Mouse (Mus musculus): Measurements from ENCODE around the gene Myb. TPM values are rescaled to one million over a fixed set of nuclear protein-coding genes. Genes with fewer than 3 reads are reported as not detected.

Myb gene
- polyA plus RNA-seq, 1 experiment from 2014 or later, result 1.0 TPM

- Histone ChIP-seq H3K4me2 (ENCODE audit: low read length) (no peak overlapping the region), H3K36me3 (ENCODE audit: control insufficient read depth, insufficient read depth, low read length) (no peaks in the 10 kb centered on the region), H3K27me3 (ENCODE audit: control insufficient read depth, insufficient read depth, low read length) (no peaks in the 10 kb centered on the region), H3K4me1 (ENCODE audit: control insufficient read depth in 2 of 2, insufficient read depth in 2 of 2, low read length in 2 of 2) (no peaks in the 10 kb centered on the region), H3K9me3 (ENCODE audit: control insufficient read depth, low read length) (no peaks in the 10 kb centered on the region), H3K4me3 (ENCODE audit: control insufficient read depth in 1 of 2, insufficient read depth in 1 of 2, low read depth in 1 of 2, low read length in 2 of 2) (no peak overlapping the region), H3K27ac (replicated peaks in 1 of 2; ENCODE audit: control insufficient read depth in 1 of 2, insufficient read depth in 1 of 2, low read depth in 2 of 2, low read length in 2 of 2) (no peak overlapping the region), H3K9ac (ENCODE audit: low read length) (no peak overlapping the region)
- ATAC-seq (ENCODE audit: insufficient number of reproducible peaks, insufficient read depth, low FRiP score, low read depth), result no peak
- WGBS, result 51% methylated on average over 5 of the region's 5 CpGs
Observed at GRCm38 (mm10) chr10:21128086-21128611, 32.6 kb downstream of the Myb start.

GRCm38 (mm10) chr10:21118341-21118740, 42.4 kb downstream of the Myb start:
- no peaks in the 10 kb centered on the region for H3K27me3 ChIP-seq (ENCODE audit: control insufficient read depth, insufficient read depth, low read length)
- no peak overlapping the region for H3K4me2 ChIP-seq (ENCODE audit: low read length)
- H3K9ac ChIP-seq (ENCODE audit: low read length), result no peak overlapping the region
- H3K4me3 ChIP-seq (ENCODE audit: control insufficient read depth in 1 of 2, insufficient read depth in 1 of 2, low read depth in 1 of 2, low read length in 2 of 2), result no peak overlapping the region
- no peaks in the 10 kb centered on the region for H3K9me3 ChIP-seq (ENCODE audit: control insufficient read depth, low read length)
- 70% methylated on average over 3 of the region's 3 CpGs for WGBS
- H3K36me3 ChIP-seq (ENCODE audit: control insufficient read depth, insufficient read depth, low read length), result no peaks in the 10 kb centered on the region
- no peaks in the 10 kb centered on the region for H3K4me1 ChIP-seq (ENCODE audit: control insufficient read depth in 2 of 2, insufficient read depth in 2 of 2, low read length in 2 of 2)
- no peak for ATAC-seq (ENCODE audit: insufficient number of reproducible peaks, insufficient read depth, low FRiP score, low read depth)
- no peak overlapping the region for H3K27ac ChIP-seq (replicated peaks in 1 of 2; ENCODE audit: control insufficient read depth in 1 of 2, insufficient read depth in 1 of 2, low read depth in 2 of 2, low read length in 2 of 2)

GRCm38 (mm10) chr10:21114459-21114858, 46.3 kb downstream of the Myb start:
- Histone ChIP-seq H3K9me3 (ENCODE audit: control insufficient read depth, low read length) (no peaks in the 10 kb centered on the region), H3K9ac (ENCODE audit: low read length) (no peak overlapping the region), H3K27ac (replicated peaks in 1 of 2; ENCODE audit: control insufficient read depth in 1 of 2, insufficient read depth in 1 of 2, low read depth in 2 of 2, low read length in 2 of 2) (no peak overlapping the region), H3K4me3 (ENCODE audit: control insufficient read depth in 1 of 2, insufficient read depth in 1 of 2, low read depth in 1 of 2, low read length in 2 of 2) (no peak overlapping the region), H3K36me3 (ENCODE audit: control insufficient read depth, insufficient read depth, low read length) (no peaks in the 10 kb centered on the region), H3K27me3 (ENCODE audit: control insufficient read depth, insufficient read depth, low read length) (no peaks in the 10 kb centered on the region), H3K4me1 (ENCODE audit: control insufficient read depth in 2 of 2, insufficient read depth in 2 of 2, low read length in 2 of 2) (no peaks in the 10 kb centered on the region), H3K4me2 (ENCODE audit: low read length) (no peak overlapping the region)
- no peak for ATAC-seq (ENCODE audit: insufficient number of reproducible peaks, insufficient read depth, low FRiP score, low read depth)
- WGBS, result 86% methylated on average over 2 of the region's 2 CpGs

DNA sequence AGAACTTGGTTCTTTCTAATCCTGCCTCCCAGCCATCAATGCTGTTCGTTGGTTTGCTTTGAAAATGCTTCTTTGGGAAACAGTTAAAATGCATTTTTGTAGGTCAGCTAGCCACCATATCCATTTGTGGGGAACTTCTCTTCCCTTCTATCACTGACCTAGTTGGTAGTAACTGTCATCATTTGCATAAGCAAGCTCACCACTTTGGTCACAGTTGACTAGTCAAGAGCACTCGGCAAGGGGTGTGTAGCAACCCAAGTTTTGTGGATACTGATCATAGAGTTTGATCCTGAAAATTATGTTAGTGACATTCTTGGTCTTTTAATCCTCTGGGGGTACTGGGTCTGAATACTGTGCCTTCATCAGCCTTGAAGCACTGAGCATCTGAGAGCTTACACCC, 48.1 kb downstream of the Myb start:
- WGBS, result 74% methylated on average over 2 of the region's 2 CpGs
- no peak overlapping the region for H3K4me3 ChIP-seq (ENCODE audit: control insufficient read depth in 1 of 2, insufficient read depth in 1 of 2, low read depth in 1 of 2, low read length in 2 of 2)
- no peaks in the 10 kb centered on the region for H3K9me3 ChIP-seq (ENCODE audit: control insufficient read depth, low read length)
- H3K4me2 ChIP-seq (ENCODE audit: low read length), result no peak overlapping the region
- no peak overlapping the region for H3K9ac ChIP-seq (ENCODE audit: low read length)
- H3K27ac ChIP-seq (replicated peaks in 1 of 2; ENCODE audit: control insufficient read depth in 1 of 2, insufficient read depth in 1 of 2, low read depth in 2 of 2, low read length in 2 of 2), result no peak overlapping the region
- H3K4me1 ChIP-seq (ENCODE audit: control insufficient read depth in 2 of 2, insufficient read depth in 2 of 2, low read length in 2 of 2), result no peaks in the 10 kb centered on the region
- ATAC-seq (ENCODE audit: insufficient number of reproducible peaks, insufficient read depth, low FRiP score, low read depth), result no peak
- no peaks in the 10 kb centered on the region for H3K36me3 ChIP-seq (ENCODE audit: control insufficient read depth, insufficient read depth, low read length)
- H3K27me3 ChIP-seq (ENCODE audit: control insufficient read depth, insufficient read depth, low read length), result no peaks in the 10 kb centered on the region

GRCm38 (mm10) chr10:21109337-21110056, 51.3 kb downstream of the Myb start:
- Histone ChIP-seq H3K36me3 (ENCODE audit: control insufficient read depth, insufficient read depth, low read length) (no peaks in the 10 kb centered on the region), H3K9me3 (ENCODE audit: control insufficient read depth, low read length) (0 out of 2 replicates have a peak, but pooled peaks cover 3% of the 10 kb centered on the region), H3K4me1 (ENCODE audit: control insufficient read depth in 2 of 2, insufficient read depth in 2 of 2, low read length in 2 of 2) (no peaks in the 10 kb centered on the region), H3K9ac (ENCODE audit: low read length) (no peak overlapping the region), H3K27ac (replicated peaks in 1 of 2; ENCODE audit: control insufficient read depth in 1 of 2, insufficient read depth in 1 of 2, low read depth in 2 of 2, low read length in 2 of 2) (no peak overlapping the region), H3K4me3 (ENCODE audit: control insufficient read depth in 1 of 2, insufficient read depth in 1 of 2, low read depth in 1 of 2, low read length in 2 of 2) (no peak overlapping the region), H3K4me2 (ENCODE audit: low read length) (no peak overlapping the region), H3K27me3 (ENCODE audit: control insufficient read depth, insufficient read depth, low read length) (no peaks in the 10 kb centered on the region)
- no peak for ATAC-seq (ENCODE audit: insufficient number of reproducible peaks, insufficient read depth, low FRiP score, low read depth)
- 46% methylated on average over 7 of the region's 7 CpGs for WGBS

DNA sequence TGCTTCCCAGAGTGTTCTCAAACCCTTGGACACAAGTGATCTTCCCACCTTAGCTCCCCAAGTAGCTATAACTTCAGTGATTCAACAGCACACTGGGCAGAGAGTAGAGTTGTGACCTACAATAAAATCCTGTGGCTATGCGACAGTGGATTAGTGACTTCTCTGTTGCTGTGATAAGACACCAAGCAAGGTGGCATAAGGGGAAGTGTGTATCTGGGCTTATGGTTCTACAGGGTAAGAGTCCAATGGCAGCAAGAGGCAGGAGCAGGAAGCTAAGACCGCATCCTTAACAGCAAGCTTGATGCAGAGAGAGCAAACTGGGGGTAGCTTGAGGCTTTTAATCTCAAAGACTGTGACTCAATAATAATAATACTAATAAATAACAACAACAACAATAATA, 52.0 kb downstream of the Myb start:
- ATAC-seq (ENCODE audit: insufficient number of reproducible peaks, insufficient read depth, low FRiP score, low read depth), result no peak
- H3K27ac ChIP-seq (replicated peaks in 1 of 2; ENCODE audit: control insufficient read depth in 1 of 2, insufficient read depth in 1 of 2, low read depth in 2 of 2, low read length in 2 of 2), result no peak overlapping the region
- H3K36me3 ChIP-seq (ENCODE audit: control insufficient read depth, insufficient read depth, low read length), result no peaks in the 10 kb centered on the region
- no peak overlapping the region for H3K9ac ChIP-seq (ENCODE audit: low read length)
- WGBS, result 88% methylated on average over 2 of the region's 2 CpGs
- H3K9me3 ChIP-seq (ENCODE audit: control insufficient read depth, low read length), result 0 out of 2 replicates have a peak, but pooled peaks cover 3% of the 10 kb centered on the region
- H3K27me3 ChIP-seq (ENCODE audit: control insufficient read depth, insufficient read depth, low read length), result no peaks in the 10 kb centered on the region
- no peak overlapping the region for H3K4me2 ChIP-seq (ENCODE audit: low read length)
- H3K4me1 ChIP-seq (ENCODE audit: control insufficient read depth in 2 of 2, insufficient read depth in 2 of 2, low read length in 2 of 2), result no peaks in the 10 kb centered on the region
- no peak overlapping the region for H3K4me3 ChIP-seq (ENCODE audit: control insufficient read depth in 1 of 2, insufficient read depth in 1 of 2, low read depth in 1 of 2, low read length in 2 of 2)

- 81% methylated on average over 5 of the region's 5 CpGs for WGBS
- no peak for ATAC-seq (ENCODE audit: insufficient number of reproducible peaks, insufficient read depth, low FRiP score, low read depth)
Observed at GRCm38 (mm10) chr10:21108182-21108581, 52.6 kb downstream of the Myb start.

DNA sequence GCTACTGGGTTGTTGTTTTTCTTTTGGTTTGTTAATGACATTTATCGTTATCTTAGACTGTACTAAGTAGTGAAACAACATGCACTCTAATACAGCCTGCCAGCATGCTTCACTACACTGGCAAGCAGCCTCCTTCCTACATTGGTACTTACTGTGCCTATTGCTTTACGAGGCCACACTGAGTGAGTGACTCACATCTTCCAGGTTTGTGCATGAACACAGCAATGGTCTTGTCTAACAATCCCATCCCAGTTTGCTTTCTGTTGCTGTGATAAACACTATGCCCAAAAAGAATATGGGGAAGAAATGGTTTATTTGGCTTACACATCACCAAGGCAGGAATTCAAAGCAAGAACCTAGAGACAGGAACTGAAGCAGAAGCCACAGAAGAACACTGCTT, 55.6 kb downstream of the Myb start:
- Histone ChIP-seq H3K27ac (replicated peaks in 1 of 2; ENCODE audit: control insufficient read depth in 1 of 2, insufficient read depth in 1 of 2, low read depth in 2 of 2, low read length in 2 of 2) (no peak overlapping the region), H3K4me3 (ENCODE audit: control insufficient read depth in 1 of 2, insufficient read depth in 1 of 2, low read depth in 1 of 2, low read length in 2 of 2) (no peak overlapping the region)
- ATAC-seq (ENCODE audit: insufficient number of reproducible peaks, insufficient read depth, low FRiP score, low read depth), result no peak

More at GRCm38 (mm10) chr10:21108182-21108581, 52.6 kb downstream of the Myb start:
- no peak overlapping the region for H3K27ac ChIP-seq (replicated peaks in 1 of 2; ENCODE audit: control insufficient read depth in 1 of 2, insufficient read depth in 1 of 2, low read depth in 2 of 2, low read length in 2 of 2)
- no peaks in the 10 kb centered on the region for H3K4me1 ChIP-seq (ENCODE audit: control insufficient read depth in 2 of 2, insufficient read depth in 2 of 2, low read length in 2 of 2)
- 0 out of 2 replicates have a peak, but pooled peaks cover 3% of the 10 kb centered on the region for H3K9me3 ChIP-seq (ENCODE audit: control insufficient read depth, low read length)
- no peak overlapping the region for H3K4me2 ChIP-seq (ENCODE audit: low read length)
- H3K27me3 ChIP-seq (ENCODE audit: control insufficient read depth, insufficient read depth, low read length), result no peaks in the 10 kb centered on the region
- no peak overlapping the region for H3K9ac ChIP-seq (ENCODE audit: low read length)
- H3K4me3 ChIP-seq (ENCODE audit: control insufficient read depth in 1 of 2, insufficient read depth in 1 of 2, low read depth in 1 of 2, low read length in 2 of 2), result no peak overlapping the region
- no peaks in the 10 kb centered on the region for H3K36me3 ChIP-seq (ENCODE audit: control insufficient read depth, insufficient read depth, low read length)

More for the DNA sequence above, 55.6 kb downstream of the Myb start:
- H3K9me3 ChIP-seq (ENCODE audit: control insufficient read depth, low read length), result 0 out of 2 replicates have a peak, but pooled peaks cover 3% of the 10 kb centered on the region
- H3K4me1 ChIP-seq (ENCODE audit: control insufficient read depth in 2 of 2, insufficient read depth in 2 of 2, low read length in 2 of 2), result no peaks in the 10 kb centered on the region
- no peak overlapping the region for H3K9ac ChIP-seq (ENCODE audit: low read length)
- H3K36me3 ChIP-seq (ENCODE audit: control insufficient read depth, insufficient read depth, low read length), result no peaks in the 10 kb centered on the region
- no peak overlapping the region for H3K4me2 ChIP-seq (ENCODE audit: low read length)
- H3K27me3 ChIP-seq (ENCODE audit: control insufficient read depth, insufficient read depth, low read length), result no peaks in the 10 kb centered on the region
- WGBS, result 87% methylated on average over 2 of the region's 2 CpGs

Measured in heart, embryonic 14.5 days (tissue).